Mouse (Mus musculus) lung, adult 10 weeks (tissue): Measurements from ENCODE around the gene 1600015I10Rik. TPM values are rescaled to one million over a fixed set of nuclear protein-coding genes. Genes with fewer than 3 reads are reported as not detected.

Experiments used
- polyA plus RNA-seq: library from polyadenylated mRNA; stranded (reverse); fragments of 350-450 nt; fragmentation: Illumina TruSeq; extraction: RNeasy Lipid Tissue Mini Kit (QIAGEN cat#74804); gene quantifications from one replicate; pipeline ENCODE4 v1.2.3, GENCODE M21; 2014; ENCODE audit warnings: low read depth, low replicate concordance; ENCODE audit not compliant: insufficient read depth

Gene 1600015I10Rik
- not detected for polyA plus RNA-seq

GRCm38 (mm10) chr6:48929595-48929994 is at the start of gene 1600015I10Rik:
TSS of gene 1600015I10Rik (plus strand) at chr6:48929895.

GRCm38 (mm10) chr6:48974663-48975062 is 45.0 kb downstream of the 1600015I10Rik start, which contains the start of gene Doxl2:
TSS of gene Doxl2 (plus strand) at chr6:48974963.

Other genes starting within 250 kb of the 1600015I10Rik start
- 97.8 TPM for gene Gimap4, start 245.3 kb upstream of the 1600015I10Rik start, polyA plus RNA-seq
- 99.5 TPM for gene Gimap6, start 221.7 kb upstream of the 1600015I10Rik start, polyA plus RNA-seq
- gene Gm28053, start 211.3 kb upstream of the 1600015I10Rik start, polyA plus RNA-seq: 9.6 TPM
- 7.2 TPM for gene Gimap7, start 211.3 kb upstream of the 1600015I10Rik start, polyA plus RNA-seq
- 43.6 TPM for gene Gimap1, start 190.8 kb upstream of the 1600015I10Rik start, polyA plus RNA-seq
- 24.5 TPM for gene Gimap5, start 183.7 kb upstream of the 1600015I10Rik start, polyA plus RNA-seq
- gene Gimap3, start 159.0 kb upstream of the 1600015I10Rik start, polyA plus RNA-seq: 25.1 TPM
- gene Tmem176a, start 89.0 kb upstream of the 1600015I10Rik start, polyA plus RNA-seq: 432 TPM
- gene Tmem176b, start 88.4 kb upstream of the 1600015I10Rik start, polyA plus RNA-seq: 523 TPM
- gene Aoc1, start 57.0 kb upstream of the 1600015I10Rik start, polyA plus RNA-seq: 3.4 TPM
- not detected for gene Doxl2, start 45.1 kb downstream of the 1600015I10Rik start, polyA plus RNA-seq
- gene Svs1, start 57.0 kb downstream of the 1600015I10Rik start, polyA plus RNA-seq: not detected
- 4.6 TPM for gene Gpnmb, start 106.7 kb downstream of the 1600015I10Rik start, polyA plus RNA-seq
- 18.8 TPM for gene Malsu1, start 143.9 kb downstream of the 1600015I10Rik start, polyA plus RNA-seq